Mouse (Mus musculus) hindbrain, embryonic 16.5 days (tissue): ENCODE results near the gene Bmt2. TPM values are rescaled to one million over a fixed set of nuclear protein-coding genes. Genes with fewer than 3 reads are reported as not detected.

Experiments
- ATAC-seq: fragments of 200-750 bp; cut with Nextera tagmentation; 2 replicates; pipeline ENCODE4 v1.8.0; 2017; ENCODE audit warnings: moderate TSS enrichment, moderate library complexity
- H3K27ac ChIP-seq: fragments of 300-500 bp; sonication (generic); 2 replicates; pipeline ENCODE4 v1.5.1; 2014; ENCODE audit warnings: low read depth, mild to moderate bottlenecking, control low read depth, low read length, moderate library complexity
- H3K27me3 ChIP-seq: fragments of 300-500 bp; sonication (generic); replicated peaks from 2 replicates; pipeline ENCODE4 v1.6.1; 2014; ENCODE audit warnings: low read length; ENCODE audit not compliant: control insufficient read depth, insufficient read depth
- H3K36me3 ChIP-seq: fragments of 300-500 bp; sonication (generic); 2 replicates; pipeline ENCODE4 v1.6.1; 2014; ENCODE audit warnings: mild to moderate bottlenecking, low read length, moderate library complexity, mixed read lengths; ENCODE audit not compliant: control insufficient read depth, insufficient read depth
- H3K4me1 ChIP-seq: fragments of 300-500 bp; sonication (generic); 2 replicates; pipeline ENCODE4 v1.6.1; 2014; ENCODE audit warnings: low read depth, low read length; ENCODE audit not compliant: control insufficient read depth, insufficient read depth
- H3K4me2 ChIP-seq: fragments of 300-500 bp; sonication (generic); 2 replicates; pipeline ENCODE4 v1.6.1; 2014; ENCODE audit warnings: mild to moderate bottlenecking, low read length, control low read depth, moderate library complexity
- H3K4me3 ChIP-seq: fragments of 300-500 bp; sonication (generic); 2 replicates; pipeline ENCODE4 v1.5.1; 2014; ENCODE audit warnings: mild to moderate bottlenecking, low read length, control low read depth, moderate library complexity
- H3K9ac ChIP-seq: fragments of 300-500 bp; sonication (generic); 2 replicates; pipeline ENCODE4 v1.6.1; 2014; ENCODE audit warnings: low read depth, mild to moderate bottlenecking, control low read depth, low read length, moderate library complexity
- H3K9me3 ChIP-seq: fragments of 300-500 bp; sonication (generic); 2 replicates; pipeline ENCODE4 v1.6.1; 2014; ENCODE audit warnings: mild to moderate bottlenecking, low read length, moderate library complexity; ENCODE audit not compliant: control insufficient read depth
- WGBS: fragments of 180-500 bp; shearing (Covaris S2); extraction: QIAGEN DNeasy Blood & Tissue Kit; methylation state at CpG from one replicate; pipeline ENCODE4 v1.1.7; 2014; 5-methylcytosine and 5-hydroxymethylcytosine counted together
- polyA plus RNA-seq: library from polyadenylated mRNA; unstranded; fragments of >200 nt; fragmentation: Nextera tagmentation; extraction: Ambion mirVana; gene quantifications from 2 replicates; pipeline ENCODE4 v1.2.1, GENCODE M21; 2015

Gene Bmt2
- polyA plus RNA-seq, 1 experiment from 2014 or later = 15.0 TPM

- Histone ChIP-seq H3K27ac (peak overlapping the region; percentile 94), H3K4me2 (peak overlapping the region; percentile 66), H3K4me3 (peak overlapping the region; percentile 86), H3K27me3 (no peaks in the 10 kb centered on the region), H3K4me1 (peaks cover 9% of the 10 kb centered on the region), H3K9me3 (no peaks in the 10 kb centered on the region), H3K36me3 (no peaks in the 10 kb centered on the region), H3K9ac (peak overlapping the region; percentile 99)
- peak; percentile 80 for ATAC-seq
- 2% methylated on average over 31 of the region's 43 CpGs for WGBS
Measured at GRCm38 (mm10) chr6:13677141-13677761, 515 bp downstream of the Bmt2 start.

- H3K27ac ChIP-seq = no peak overlapping the region
- peak overlapping the region; percentile 86; the same call in 1 of the 2 replicates for H3K4me3 ChIP-seq
- no peaks in the 10 kb centered on the region for H3K36me3 ChIP-seq
- peaks cover 9% of the 10 kb centered on the region for H3K4me1 ChIP-seq
- no peaks in the 10 kb centered on the region for H3K9me3 ChIP-seq
- no peak for ATAC-seq
- H3K9ac ChIP-seq = no peak overlapping the region
- no peaks in the 10 kb centered on the region for H3K27me3 ChIP-seq
- H3K4me2 ChIP-seq = peak overlapping the region; percentile 66
Measured at GRCm38 (mm10) chr6:13676196-13676595, 1.6 kb downstream of the Bmt2 start.

- Histone ChIP-seq H3K9me3 (no peaks in the 10 kb centered on the region), H3K9ac (no peak overlapping the region), H3K4me1 (peaks cover 9% of the 10 kb centered on the region), H3K36me3 (no peaks in the 10 kb centered on the region), H3K27me3 (no peaks in the 10 kb centered on the region), H3K27ac (no peak overlapping the region), H3K4me2 (peak overlapping the region; percentile 39), H3K4me3 (no peak overlapping the region)
- WGBS = 67% methylated on average over 5 of the region's 5 CpGs
- no peak for ATAC-seq
Measured at GRCm38 (mm10) chr6:13674600-13675305, 3.0 kb downstream of the Bmt2 start.

GRCm38 (mm10) chr6:13665646-13666045, 12.1 kb downstream of the Bmt2 start:
- 88% methylated on average over 7 of the region's 7 CpGs for WGBS
- Histone ChIP-seq H3K4me2 (no peak overlapping the region), H3K27ac (no peak overlapping the region), H3K27me3 (no peaks in the 10 kb centered on the region), H3K9ac (no peak overlapping the region), H3K9me3 (no peaks in the 10 kb centered on the region), H3K4me3 (no peak overlapping the region), H3K4me1 (no peaks in the 10 kb centered on the region), H3K36me3 (peaks cover 5% of the 10 kb centered on the region)
- ATAC-seq = no peak

GRCm38 (mm10) chr6:13658016-13658415, 19.8 kb downstream of the Bmt2 start:
- H3K27ac ChIP-seq = no peak overlapping the region
- no peak overlapping the region for H3K4me2 ChIP-seq
- no peaks in the 10 kb centered on the region for H3K9me3 ChIP-seq
- no peaks in the 10 kb centered on the region for H3K4me1 ChIP-seq
- H3K9ac ChIP-seq = no peak overlapping the region
- 59% methylated on average over 2 of the region's 2 CpGs for WGBS
- ATAC-seq = no peak
- H3K36me3 ChIP-seq = peaks cover 5% of the 10 kb centered on the region
- no peaks in the 10 kb centered on the region for H3K27me3 ChIP-seq
- H3K4me3 ChIP-seq = no peak overlapping the region

- ATAC-seq = no peak
- H3K27ac ChIP-seq = no peak overlapping the region
- H3K4me2 ChIP-seq = no peak overlapping the region
- no peak overlapping the region for H3K9ac ChIP-seq
- no peaks in the 10 kb centered on the region for H3K4me1 ChIP-seq
- H3K4me3 ChIP-seq = no peak overlapping the region
- H3K36me3 ChIP-seq = peaks cover 4% of the 10 kb centered on the region; the same call in 1 of the 2 replicates
- no peaks in the 10 kb centered on the region for H3K27me3 ChIP-seq
- no peaks in the 10 kb centered on the region for H3K9me3 ChIP-seq
Measured at GRCm38 (mm10) chr6:13654081-13654480, 23.7 kb downstream of the Bmt2 start.

- WGBS = 94% methylated on average over 3 of the region's 3 CpGs
- Histone ChIP-seq H3K4me2 (no peak overlapping the region), H3K27ac (no peak overlapping the region), H3K27me3 (no peaks in the 10 kb centered on the region), H3K9ac (no peak overlapping the region), H3K4me1 (no peaks in the 10 kb centered on the region), H3K4me3 (no peak overlapping the region), H3K9me3 (peaks cover 4% of the 10 kb centered on the region; the same call in 1 of the 2 replicates), H3K36me3 (peaks cover 6% of the 10 kb centered on the region; the same call in 1 of the 2 replicates)
- ATAC-seq = no peak
Measured at GRCm38 (mm10) chr6:13652284-13652683, 25.5 kb downstream of the Bmt2 start.

- WGBS = 98% methylated on average over 3 of the region's 3 CpGs
- no peak for ATAC-seq
- peaks cover 4% of the 10 kb centered on the region; the same call in 1 of the 2 replicates for H3K9me3 ChIP-seq
- H3K36me3 ChIP-seq = peaks cover 6% of the 10 kb centered on the region; the same call in 1 of the 2 replicates
- no peaks in the 10 kb centered on the region for H3K27me3 ChIP-seq
- H3K27ac ChIP-seq = no peak overlapping the region
- no peak overlapping the region for H3K4me3 ChIP-seq
- no peak overlapping the region for H3K9ac ChIP-seq
- no peaks in the 10 kb centered on the region for H3K4me1 ChIP-seq
- no peak overlapping the region for H3K4me2 ChIP-seq
Measured at GRCm38 (mm10) chr6:13650854-13651253, 26.9 kb downstream of the Bmt2 start.

GRCm38 (mm10) chr6:13648305-13648704, 29.5 kb downstream of the Bmt2 start:
- Histone ChIP-seq H3K9ac (no peak overlapping the region), H3K4me3 (no peak overlapping the region), H3K36me3 (peaks cover 6% of the 10 kb centered on the region; the same call in 1 of the 2 replicates), H3K9me3 (peaks cover 4% of the 10 kb centered on the region; the same call in 1 of the 2 replicates), H3K4me1 (no peaks in the 10 kb centered on the region), H3K4me2 (no peak overlapping the region), H3K27ac (no peak overlapping the region), H3K27me3 (no peaks in the 10 kb centered on the region)
- no peak for ATAC-seq
